Mouse (Mus musculus) forebrain, embryonic 14.5 days (tissue): ENCODE measurements around the gene Zbtb43. TPM values are rescaled to one million over a fixed set of nuclear protein-coding genes. Genes with fewer than 3 reads are reported as not detected.

ENCODE experiments used
- ATAC-seq: fragments of 200-750 bp; cut with Nextera tagmentation; 2 replicates; pipeline ENCODE4 v1.8.0; 2017; ENCODE audit warnings: mild to moderate bottlenecking, moderate library complexity
- DNase-seq: peaks from one replicate; pipeline ENCODE4 v3.0.0-alpha.2; 2015; ENCODE audit warnings: low spot score
- H3K27ac ChIP-seq: fragments of 300-500 bp; sonication (generic); 2 replicates; pipeline ENCODE4 v1.5.1; 2014; ENCODE audit warnings: low read depth, mild to moderate bottlenecking, control low read depth, low read length, moderate library complexity
- H3K27me3 ChIP-seq: fragments of 300-500 bp; sonication (generic); replicated peaks from 2 replicates; pipeline ENCODE4 v1.6.1; 2014; ENCODE audit warnings: low read length, control low read depth, mixed read lengths; ENCODE audit not compliant: control insufficient read depth, insufficient read depth
- H3K36me3 ChIP-seq: fragments of 300-500 bp; sonication (generic); 2 replicates; pipeline ENCODE4 v1.6.1; 2014; ENCODE audit warnings: low read length, control low read depth; ENCODE audit not compliant: control insufficient read depth, insufficient read depth
- H3K4me1 ChIP-seq: fragments of 300-500 bp; sonication (generic); 2 replicates; pipeline ENCODE4 v1.6.1; 2014; ENCODE audit warnings: antibody characterized with exemption, low read length, control low read depth; ENCODE audit not compliant: control insufficient read depth, insufficient read depth
- H3K4me2 ChIP-seq: fragments of 300-500 bp; sonication (generic); 2 replicates; pipeline ENCODE4 v1.6.1; 2014; ENCODE audit warnings: mild to moderate bottlenecking, control low read depth, low read length
- H3K4me3 ChIP-seq: fragments of 300-500 bp; sonication (generic); 2 replicates; pipeline ENCODE4 v1.5.1; 2014; ENCODE audit warnings: low read depth, low read length, control low read depth
- H3K9ac ChIP-seq: fragments of 300-500 bp; sonication (generic); 2 replicates; pipeline ENCODE4 v1.6.1; 2014; ENCODE audit warnings: mild to moderate bottlenecking, low read length, control low read depth, moderate library complexity
- H3K9me3 ChIP-seq: fragments of 300-500 bp; sonication (generic); replicated peaks from 2 replicates; pipeline ENCODE4 v1.6.1; 2016; ENCODE audit warnings: low read length, control low read depth, mixed read lengths; ENCODE audit not compliant: control insufficient read depth
- WGBS: fragments of 180-500 bp; shearing (Covaris S2); extraction: QIAGEN DNeasy Blood & Tissue Kit; methylation state at CpG from one replicate; pipeline ENCODE4 v1.1.7; 2014; 5-methylcytosine and 5-hydroxymethylcytosine counted together
- polyA plus RNA-seq: library from polyadenylated mRNA; unstranded; fragments of >200 nt; fragmentation: Nextera tagmentation; extraction: Ambion mirVana; gene quantifications from 2 replicates; pipeline ENCODE4 v1.2.1, GENCODE M21; 2014

Zbtb43 gene
- polyA plus RNA-seq, 1 experiment from 2014 or later: 29.0 TPM

GRCm38 (mm10) chr2:33430081-33430770 is 38.1 kb downstream of the Zbtb43 start:
- no peaks in the 10 kb centered on the region for H3K27me3 ChIP-seq
- DNase-seq (no peak), ATAC-seq (peak; percentile 14; the same call in 1 of the 2 replicates)
- peak overlapping the region; percentile 97 for H3K4me3 ChIP-seq
- H3K27ac ChIP-seq: no peak overlapping the region
- peak overlapping the region; percentile 97 for H3K9ac ChIP-seq
- 9% methylated on average over 13 of the region's 13 CpGs for WGBS
- peaks cover 21% of the 10 kb centered on the region; the same call in 1 of the 2 replicates for H3K36me3 ChIP-seq
- peak overlapping the region; percentile 93 for H3K4me2 ChIP-seq
- no peaks in the 10 kb centered on the region for H3K9me3 ChIP-seq
- H3K4me1 ChIP-seq: peaks cover 13% of the 10 kb centered on the region

DNA sequence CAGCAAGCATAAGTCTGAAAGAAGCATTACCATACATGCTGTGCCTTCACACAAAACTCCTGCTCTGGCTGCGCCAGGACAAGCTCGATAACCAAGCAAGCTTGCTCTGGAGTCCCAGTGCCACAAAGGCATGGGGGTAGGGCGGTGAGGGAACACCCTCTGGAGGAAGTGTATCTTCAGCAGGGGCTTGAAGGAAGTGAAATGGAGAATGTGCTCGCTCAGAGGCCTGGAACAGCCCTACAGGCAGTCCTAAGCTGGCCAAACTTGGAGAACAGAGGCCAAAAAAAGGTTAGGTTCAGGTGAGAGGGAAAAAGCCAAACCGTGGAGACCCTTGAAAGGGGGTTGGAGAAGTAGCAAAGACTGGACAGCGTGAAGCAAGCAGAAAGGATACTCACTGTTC is 39.0 kb downstream of the Zbtb43 start:
- H3K9ac ChIP-seq: peak overlapping the region; percentile 37; the same call in 1 of the 2 replicates
- H3K27ac ChIP-seq: no peak overlapping the region; the same call in 1 of the 2 replicates
- WGBS: 46% methylated on average over 6 of the region's 6 CpGs
- H3K9me3 ChIP-seq: no peaks in the 10 kb centered on the region
- H3K36me3 ChIP-seq: peaks cover 21% of the 10 kb centered on the region; the same call in 1 of the 2 replicates
- no peak overlapping the region for H3K4me3 ChIP-seq
- peak overlapping the region; percentile 93; the same call in 1 of the 2 replicates for H3K4me2 ChIP-seq
- no peak for DNase-seq
- H3K4me1 ChIP-seq: peaks cover 13% of the 10 kb centered on the region
- H3K27me3 ChIP-seq: no peaks in the 10 kb centered on the region
- ATAC-seq: no peak

DNA sequence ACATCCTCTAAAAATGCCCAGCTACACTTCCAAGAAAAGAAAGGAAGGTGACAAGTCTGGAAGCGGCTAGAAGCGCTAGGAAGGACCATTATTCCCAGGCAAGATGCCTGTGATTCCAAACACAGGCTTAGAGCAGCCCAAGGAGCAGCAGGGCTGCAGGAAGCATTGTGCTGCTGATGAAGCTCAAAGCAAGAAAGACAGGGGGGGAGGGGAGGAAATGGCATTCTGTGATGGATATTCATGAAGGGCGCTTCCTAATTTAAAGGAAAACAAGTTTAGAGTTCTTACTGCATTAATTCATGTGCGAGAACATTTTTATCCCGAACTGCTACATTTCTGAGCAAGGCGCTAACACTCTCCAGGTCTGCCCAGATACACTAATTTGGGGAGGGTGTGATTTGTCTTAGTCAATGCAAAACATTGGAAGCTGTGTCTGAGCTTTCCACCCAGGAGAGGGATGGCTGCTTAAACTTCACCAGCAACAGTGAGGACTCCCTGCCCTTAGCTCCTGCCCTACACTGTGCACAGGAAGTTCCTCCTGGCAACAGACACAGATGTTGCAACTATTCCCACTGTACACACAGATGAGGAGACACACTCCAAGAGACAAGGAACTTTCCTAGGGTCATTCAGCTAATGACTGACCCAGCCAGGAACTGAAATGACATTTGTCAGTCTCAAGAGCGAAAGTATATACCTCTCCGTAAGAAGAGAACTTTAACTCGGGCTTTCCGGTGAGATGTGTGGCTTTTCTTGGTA is 41.5 kb downstream of the Zbtb43 start:
- Histone ChIP-seq H3K9me3 (no peaks in the 10 kb centered on the region), H3K4me1 (peaks cover 13% of the 10 kb centered on the region), H3K27me3 (no peaks in the 10 kb centered on the region), H3K36me3 (peaks cover 31% of the 10 kb centered on the region), H3K9ac (no peak overlapping the region), H3K27ac (no peak overlapping the region), H3K4me3 (no peak overlapping the region), H3K4me2 (no peak overlapping the region)
- DNase-seq: no peak
- no peak for ATAC-seq
- WGBS: 59% methylated on average over 10 of the region's 10 CpGs

DNA sequence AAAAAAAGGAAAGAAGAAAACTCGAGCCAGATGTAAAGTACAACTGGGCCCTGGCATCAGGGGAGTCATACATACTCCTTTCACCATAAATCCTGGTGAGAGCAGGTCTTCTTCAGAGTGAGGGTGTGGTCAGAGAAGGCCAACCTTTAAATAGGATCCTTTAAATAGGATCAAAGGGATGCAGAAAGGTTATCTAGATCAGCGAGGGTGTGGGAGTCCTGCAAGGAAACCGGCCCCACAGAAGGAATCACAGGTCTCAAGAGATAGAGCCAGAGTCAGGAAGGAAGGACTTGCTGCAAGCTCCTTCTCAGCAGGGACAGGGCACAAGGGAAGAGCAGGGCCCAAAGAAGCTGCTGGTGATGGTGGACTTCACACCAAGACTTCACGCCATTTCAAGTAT is 50.9 kb downstream of the Zbtb43 start:
- no peak overlapping the region for H3K4me2 ChIP-seq
- ATAC-seq (no peak), DNase-seq (no peak)
- H3K36me3 ChIP-seq: peaks cover 22% of the 10 kb centered on the region
- 86% methylated on average over 4 of the region's 4 CpGs for WGBS
- H3K4me1 ChIP-seq: no peaks in the 10 kb centered on the region
- no peak overlapping the region for H3K4me3 ChIP-seq
- H3K9ac ChIP-seq: no peak overlapping the region
- no peaks in the 10 kb centered on the region for H3K9me3 ChIP-seq
- no peaks in the 10 kb centered on the region for H3K27me3 ChIP-seq
- no peak overlapping the region for H3K27ac ChIP-seq

DNA sequence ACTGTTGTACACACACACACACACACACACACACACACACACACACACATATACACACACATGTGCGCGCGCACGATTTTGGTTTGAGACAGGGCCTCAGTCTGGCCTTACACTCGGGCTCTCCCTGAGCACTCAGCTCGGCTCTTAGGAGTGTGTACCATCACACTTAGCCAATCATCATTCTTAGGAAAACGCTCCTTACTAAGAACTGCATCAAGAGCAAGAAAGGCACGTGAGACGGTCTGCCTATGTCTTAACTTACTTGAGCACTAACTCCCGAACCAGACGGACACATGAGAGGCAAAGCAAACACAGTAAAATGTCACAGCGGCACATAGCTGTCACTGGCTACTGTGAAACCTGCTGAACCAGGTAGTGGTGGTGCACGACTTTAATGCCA is 54.3 kb downstream of the Zbtb43 start:
- 92% methylated on average over 13 of the region's 13 CpGs for WGBS
- H3K4me1 ChIP-seq: no peaks in the 10 kb centered on the region
- H3K36me3 ChIP-seq: peaks cover 33% of the 10 kb centered on the region
- ATAC-seq (no peak), DNase-seq (no peak)
- no peak overlapping the region for H3K4me2 ChIP-seq
- H3K27me3 ChIP-seq: no peaks in the 10 kb centered on the region
- no peak overlapping the region for H3K9ac ChIP-seq
- no peaks in the 10 kb centered on the region for H3K9me3 ChIP-seq
- no peak overlapping the region for H3K27ac ChIP-seq
- H3K4me3 ChIP-seq: no peak overlapping the region

DNA sequence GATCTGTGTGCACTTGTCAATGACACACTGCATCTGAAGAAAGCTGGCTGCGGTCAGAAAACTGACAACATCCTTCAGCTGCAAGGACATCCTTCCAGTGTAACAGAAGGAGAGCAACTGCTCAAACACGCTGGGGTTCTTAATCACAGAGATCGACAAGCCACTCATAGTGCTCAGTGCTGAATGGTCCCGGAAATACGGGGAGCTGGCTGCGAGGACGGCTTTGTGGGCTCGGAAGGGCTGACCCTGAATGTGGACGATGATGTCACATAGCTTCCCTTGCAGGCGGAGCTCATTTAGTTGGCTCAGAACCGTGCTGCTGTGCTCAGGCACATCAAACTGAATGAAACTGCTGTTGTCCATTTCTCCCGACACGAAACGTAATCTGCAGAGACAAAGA is 56.2 kb downstream of the Zbtb43 start:
- no peak for ATAC-seq
- DNase-seq: no peak
- Histone ChIP-seq H3K9me3 (no peaks in the 10 kb centered on the region), H3K9ac (no peak overlapping the region), H3K4me3 (no peak overlapping the region), H3K36me3 (peaks cover 39% of the 10 kb centered on the region), H3K27me3 (no peaks in the 10 kb centered on the region), H3K27ac (no peak overlapping the region), H3K4me2 (no peak overlapping the region), H3K4me1 (no peaks in the 10 kb centered on the region)
- 79% methylated on average over 14 of the region's 14 CpGs for WGBS

- H3K27ac ChIP-seq: no peak overlapping the region
- H3K4me1 ChIP-seq: no peaks in the 10 kb centered on the region
- no peak overlapping the region for H3K4me3 ChIP-seq
- no peak for DNase-seq
- H3K4me2 ChIP-seq: no peak overlapping the region
- 92% methylated on average over 4 of the region's 4 CpGs for WGBS
- no peak overlapping the region for H3K9ac ChIP-seq
- H3K27me3 ChIP-seq: no peaks in the 10 kb centered on the region
- H3K9me3 ChIP-seq: no peaks in the 10 kb centered on the region
- ATAC-seq: no peak
- 0 out of 2 replicates have a peak, but pooled peaks cover 3% of the 10 kb centered on the region for H3K36me3 ChIP-seq
These were observed 64.8 kb downstream of the Zbtb43 start for GRCm38 (mm10) chr2:33403511-33404003.

DNA sequence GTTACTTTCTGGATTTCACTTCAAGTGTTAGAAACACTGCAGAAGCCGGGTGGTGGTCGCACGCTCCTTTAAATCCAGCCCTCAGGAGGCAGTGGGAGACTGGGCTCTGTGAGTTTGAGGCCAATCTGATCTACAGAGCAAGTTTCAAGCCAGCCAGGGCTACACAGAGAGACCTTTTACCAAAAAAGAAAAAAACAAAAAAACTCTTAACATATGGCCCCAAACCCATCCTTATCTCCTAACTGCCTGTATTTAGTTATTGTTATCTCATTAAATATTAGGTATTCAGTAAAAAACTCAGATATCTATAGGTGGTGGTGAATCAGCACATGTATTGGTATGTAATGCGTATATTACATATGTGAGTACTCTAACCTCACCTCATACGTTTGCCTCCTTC is 65.7 kb downstream of the Zbtb43 start:
- Histone ChIP-seq H3K9ac (no peak overlapping the region), H3K4me2 (no peak overlapping the region), H3K4me1 (no peaks in the 10 kb centered on the region), H3K27me3 (no peaks in the 10 kb centered on the region), H3K27ac (no peak overlapping the region), H3K9me3 (no peaks in the 10 kb centered on the region), H3K36me3 (no peaks in the 10 kb centered on the region), H3K4me3 (no peak overlapping the region)
- ATAC-seq (no peak), DNase-seq (no peak)
- 68% methylated on average over 5 of the region's 5 CpGs for WGBS

DNA sequence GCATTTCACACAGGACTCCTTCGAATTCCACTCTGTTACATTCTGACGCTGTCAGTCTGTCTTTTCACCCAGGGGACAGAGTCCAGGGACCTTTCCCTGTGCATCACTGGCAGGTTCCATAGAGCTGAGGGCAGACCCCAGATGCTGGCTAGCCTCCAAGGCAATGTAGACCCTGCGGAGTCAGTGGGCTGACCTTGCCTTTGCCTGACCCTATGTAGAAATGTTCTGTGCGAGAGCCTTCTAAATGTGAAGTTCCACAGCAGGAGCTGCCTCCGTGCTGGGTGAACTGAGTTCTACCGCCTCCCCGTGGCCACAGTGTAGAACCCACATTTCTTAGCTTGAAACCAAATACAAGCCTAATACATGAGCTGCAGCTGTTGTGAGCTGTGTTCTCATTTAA is 66.1 kb downstream of the Zbtb43 start:
- no peak overlapping the region for H3K27ac ChIP-seq
- H3K4me1 ChIP-seq: no peaks in the 10 kb centered on the region
- no peak overlapping the region for H3K4me2 ChIP-seq
- no peaks in the 10 kb centered on the region for H3K36me3 ChIP-seq
- no peaks in the 10 kb centered on the region for H3K9me3 ChIP-seq
- WGBS: 29% methylated on average over 7 of the region's 7 CpGs
- no peaks in the 10 kb centered on the region for H3K27me3 ChIP-seq
- H3K4me3 ChIP-seq: no peak overlapping the region
- no peak for ATAC-seq
- peak; percentile 79 for DNase-seq
- no peak overlapping the region for H3K9ac ChIP-seq
